Mouse (Mus musculus) embryonic facial prominence, embryonic 15.5 days (tissue): ENCODE data around the gene Cd300ld5. TPM values are rescaled to one million over a fixed set of nuclear protein-coding genes. Genes with fewer than 3 reads are reported as not detected.
A peak's percentile ranks its signal among the peaks of the same experiment; 100 is the strongest.

ENCODE experiments used
- ATAC-seq: fragments of 200-750 bp; cut with Nextera tagmentation; 2 replicates; pipeline ENCODE4 v1.8.0; 2017; ENCODE audit warnings: low read depth, moderate TSS enrichment; ENCODE audit not compliant: insufficient number of reproducible peaks, low FRiP score, low TSS enrichment
- H3K27ac ChIP-seq: fragments of 300-500 bp; sonication (generic); replicated peaks from 2 replicates; pipeline ENCODE4 v1.5.1; 2015; ENCODE audit warnings: mild to moderate bottlenecking, inconsistent platforms
- H3K27me3 ChIP-seq: fragments of 300-500 bp; sonication (generic); 2 replicates; pipeline ENCODE4 v1.6.1; 2015; ENCODE audit warnings: inconsistent platforms
- H3K36me3 ChIP-seq: fragments of 300-500 bp; sonication (generic); 2 replicates; pipeline ENCODE4 v1.6.1; 2015; ENCODE audit warnings: mild to moderate bottlenecking, inconsistent platforms
- H3K4me1 ChIP-seq: fragments of 300-500 bp; sonication (generic); 2 replicates; pipeline ENCODE4 v1.6.1; 2015; ENCODE audit warnings: inconsistent platforms
- H3K4me2 ChIP-seq: fragments of 300-500 bp; sonication (generic); replicated peaks from 2 replicates; pipeline ENCODE4 v1.6.1; 2015; ENCODE audit warnings: mild to moderate bottlenecking, inconsistent platforms
- H3K4me3 ChIP-seq: fragments of 300-500 bp; sonication (generic); replicated peaks from 2 replicates; pipeline ENCODE4 v1.5.1; 2015; ENCODE audit warnings: mild to moderate bottlenecking, inconsistent platforms
- H3K9ac ChIP-seq: fragments of 300-500 bp; sonication (generic); 2 replicates; pipeline ENCODE4 v1.6.1; 2015; ENCODE audit warnings: inconsistent platforms
- H3K9me3 ChIP-seq: fragments of 300-500 bp; sonication (generic); replicated peaks from 2 replicates; pipeline ENCODE4 v1.6.1; 2016; ENCODE audit warnings: inconsistent platforms
- WGBS: fragments of 180-500 bp; shearing (Covaris S2); methylation state at CpG from one replicate; pipeline ENCODE4 v1.1.7; 2015; 5-methylcytosine and 5-hydroxymethylcytosine counted together
- polyA plus RNA-seq: library from polyadenylated mRNA; unstranded; fragments of >200 nt; fragmentation: Nextera tagmentation; extraction: Ambion mirVana; gene quantifications from 2 replicates; pipeline ENCODE4 v1.2.1, GENCODE M21; 2015

The Cd300ld5 gene
- polyA plus RNA-seq, 1 experiment from 2014 or later, result not detected

DNA sequence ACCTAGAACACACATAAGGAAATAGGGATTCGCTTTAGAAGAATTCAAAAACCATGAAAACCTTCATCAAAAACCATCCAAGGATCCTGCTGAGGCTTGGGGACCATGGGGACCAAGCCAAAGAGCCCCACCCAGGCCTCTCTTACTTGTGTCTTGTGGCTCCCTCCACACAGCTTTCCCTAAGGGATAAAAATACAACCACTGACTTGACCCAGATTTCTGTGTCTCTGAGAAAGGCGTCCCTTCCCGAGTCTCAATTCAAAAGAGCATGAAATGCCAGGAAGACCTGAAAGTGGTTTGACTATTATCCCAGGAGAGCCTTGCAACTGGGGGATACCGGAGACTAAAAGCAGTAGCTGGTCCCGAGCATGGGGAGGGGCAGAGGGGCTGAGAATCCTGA is 35.4 kb upstream of the Cd300ld5 start:
- H3K9ac ChIP-seq, result no peak overlapping the region
- no peak overlapping the region for H3K4me3 ChIP-seq
- no peak for ATAC-seq
- no peak overlapping the region for H3K27ac ChIP-seq
- peaks cover 14% of the 10 kb centered on the region for H3K27me3 ChIP-seq
- WGBS, result 59% methylated on average over 5 of the region's 5 CpGs
- H3K4me2 ChIP-seq, result no peak overlapping the region
- no peaks in the 10 kb centered on the region for H3K9me3 ChIP-seq
- H3K4me1 ChIP-seq, result peaks cover 11% of the 10 kb centered on the region; the same call in 1 of the 2 replicates
- H3K36me3 ChIP-seq, result no peaks in the 10 kb centered on the region

DNA sequence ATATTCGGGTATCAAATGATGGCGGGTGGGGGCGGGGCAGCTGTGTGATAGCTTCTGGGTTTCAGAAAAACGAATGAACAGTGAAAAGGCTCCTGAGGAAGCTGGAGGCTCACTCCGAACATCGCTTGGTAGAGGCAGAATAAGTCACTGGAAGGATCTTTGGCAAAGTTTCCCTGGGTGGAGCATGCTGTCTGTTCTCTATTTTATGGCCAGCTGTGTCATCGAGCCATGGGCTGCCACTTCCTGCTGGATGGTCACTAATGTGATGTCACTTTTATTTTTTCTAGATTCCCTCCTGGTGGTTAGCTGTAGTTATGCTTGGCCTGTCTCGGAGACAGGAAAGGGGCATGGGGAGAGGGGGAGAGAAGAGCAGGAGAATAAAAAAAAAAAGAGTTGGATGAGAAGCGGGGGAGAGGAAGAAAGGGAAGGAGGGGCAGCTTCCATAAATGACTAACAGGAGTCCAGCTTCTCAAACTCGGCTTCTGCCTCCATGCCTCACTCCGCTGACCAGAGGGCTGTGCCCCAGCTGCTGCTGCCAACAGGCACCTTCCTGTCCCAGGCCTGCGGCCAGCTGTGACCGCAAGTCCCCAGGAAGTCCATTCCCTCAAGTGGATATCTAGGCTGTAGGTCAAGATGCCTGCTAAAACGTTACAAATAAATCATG is 34.2 kb upstream of the Cd300ld5 start:
- Histone ChIP-seq H3K4me3 (no peak overlapping the region), H3K9ac (no peak overlapping the region), H3K4me1 (peaks cover 11% of the 10 kb centered on the region; the same call in 1 of the 2 replicates), H3K27ac (peak overlapping the region; percentile 34; the same call in 1 of the 2 replicates), H3K27me3 (peaks cover 14% of the 10 kb centered on the region), H3K9me3 (no peaks in the 10 kb centered on the region), H3K4me2 (peak overlapping the region; percentile 24), H3K36me3 (no peaks in the 10 kb centered on the region)
- ATAC-seq, result no peak
- WGBS, result 20% methylated on average over 14 of the region's 14 CpGs

GRCm38 (mm10) chr11:115071015-115071551 is 33.5 kb upstream of the Cd300ld5 start:
- peak overlapping the region; percentile 24 for H3K4me2 ChIP-seq
- WGBS, result 11% methylated on average over 9 of the region's 9 CpGs
- no peaks in the 10 kb centered on the region for H3K9me3 ChIP-seq
- no peaks in the 10 kb centered on the region for H3K36me3 ChIP-seq
- peaks cover 14% of the 10 kb centered on the region for H3K27me3 ChIP-seq
- ATAC-seq, result no peak
- peaks cover 11% of the 10 kb centered on the region; the same call in 1 of the 2 replicates for H3K4me1 ChIP-seq
- H3K27ac ChIP-seq, result no peak overlapping the region
- no peak overlapping the region for H3K9ac ChIP-seq
- H3K4me3 ChIP-seq, result no peak overlapping the region

GRCm38 (mm10) chr11:115066768-115067167 is 29.2 kb upstream of the Cd300ld5 start:
- Histone ChIP-seq H3K9ac (no peak overlapping the region), H3K27ac (no peak overlapping the region), H3K4me1 (peaks cover 7% of the 10 kb centered on the region; the same call in 1 of the 2 replicates), H3K4me3 (no peak overlapping the region), H3K36me3 (no peaks in the 10 kb centered on the region), H3K27me3 (peaks cover 13% of the 10 kb centered on the region), H3K9me3 (no peaks in the 10 kb centered on the region), H3K4me2 (no peak overlapping the region)
- ATAC-seq, result no peak
- 62% methylated on average over 6 of the region's 6 CpGs for WGBS

DNA sequence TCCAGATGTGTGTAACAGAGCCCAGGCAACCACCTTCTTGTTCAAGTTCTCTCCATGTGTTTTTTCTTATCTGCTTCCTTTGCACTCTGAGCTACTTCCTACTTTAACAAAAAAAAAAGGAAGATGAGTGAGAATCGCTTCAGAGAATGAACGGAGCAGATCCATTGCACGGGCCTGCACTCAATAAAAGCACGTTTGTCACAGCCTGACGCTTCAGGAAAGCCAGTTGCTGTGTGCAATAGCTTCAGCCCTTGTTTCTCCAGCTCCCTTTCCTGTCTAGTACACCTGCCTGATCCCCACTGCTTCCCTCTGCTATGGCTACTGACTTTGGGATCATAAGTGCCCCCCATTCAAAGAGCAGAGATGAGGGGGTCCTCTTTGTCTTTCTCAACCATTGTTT is 24.5 kb upstream of the Cd300ld5 start, which contains the start of gene Cd300e:
Cd300e (minus strand) TSS at position 101 of the 400 bp plus-strand sequence.
- H3K4me1 ChIP-seq, result no peaks in the 10 kb centered on the region
- H3K4me2 ChIP-seq, result no peak within 1 kb of the TSS
- no peaks in the 10 kb centered on the region for H3K27me3 ChIP-seq
- no peak within 1 kb of the TSS for H3K9ac ChIP-seq
- H3K9me3 ChIP-seq, result no peaks in the 10 kb centered on the region
- no peak for ATAC-seq
- no peaks in the 10 kb centered on the region for H3K36me3 ChIP-seq
- H3K27ac ChIP-seq, result no peak within 1 kb of the TSS
- 29% methylated on average over 5 of the region's 5 CpGs for WGBS
- no peak within 1 kb of the TSS for H3K4me3 ChIP-seq

GRCm38 (mm10) chr11:115059797-115060196 is 22.2 kb upstream of the Cd300ld5 start:
- no peak overlapping the region for H3K4me3 ChIP-seq
- H3K9ac ChIP-seq, result no peak overlapping the region
- no peak overlapping the region for H3K27ac ChIP-seq
- H3K9me3 ChIP-seq, result no peaks in the 10 kb centered on the region
- H3K4me2 ChIP-seq, result no peak overlapping the region
- no peaks in the 10 kb centered on the region for H3K36me3 ChIP-seq
- WGBS, result 81% methylated on average over 2 of the region's 2 CpGs
- no peaks in the 10 kb centered on the region for H3K4me1 ChIP-seq
- H3K27me3 ChIP-seq, result no peaks in the 10 kb centered on the region
- ATAC-seq, result no peak

DNA sequence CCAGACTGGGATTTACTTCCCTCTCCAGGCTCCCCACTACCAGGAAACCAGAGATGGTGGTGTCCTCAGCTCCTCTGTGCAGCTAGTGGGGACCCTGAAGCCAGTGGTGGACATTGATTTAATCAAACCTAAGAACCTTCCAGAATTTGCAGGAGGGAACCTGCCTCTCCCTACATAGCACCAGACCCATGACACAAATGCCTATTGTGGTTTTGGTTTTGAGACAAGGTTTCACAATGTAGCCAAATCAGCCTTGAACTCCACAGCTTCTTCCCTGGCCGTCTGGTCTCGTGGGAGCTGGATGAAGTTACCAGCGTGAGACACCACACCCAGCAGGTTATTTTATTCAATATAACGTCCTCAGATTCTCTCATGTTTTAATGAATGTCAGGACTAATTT is 21.1 kb upstream of the Cd300ld5 start:
- H3K9me3 ChIP-seq, result no peaks in the 10 kb centered on the region
- no peak for ATAC-seq
- H3K27ac ChIP-seq, result no peak overlapping the region
- no peaks in the 10 kb centered on the region for H3K27me3 ChIP-seq
- H3K36me3 ChIP-seq, result no peaks in the 10 kb centered on the region
- no peaks in the 10 kb centered on the region for H3K4me1 ChIP-seq
- no peak overlapping the region for H3K4me3 ChIP-seq
- no peak overlapping the region for H3K4me2 ChIP-seq
- 62% methylated on average over 4 of the region's 4 CpGs for WGBS
- no peak overlapping the region for H3K9ac ChIP-seq

- Histone ChIP-seq H3K4me3 (no peak overlapping the region), H3K4me2 (no peak overlapping the region), H3K27ac (no peak overlapping the region), H3K36me3 (no peaks in the 10 kb centered on the region), H3K27me3 (no peaks in the 10 kb centered on the region), H3K4me1 (no peaks in the 10 kb centered on the region), H3K9me3 (no peaks in the 10 kb centered on the region), H3K9ac (no peak overlapping the region)
- no peak for ATAC-seq
Measured at GRCm38 (mm10) chr11:115054537-115054936, 17.0 kb upstream of the Cd300ld5 start.

- H3K36me3 ChIP-seq, result no peaks in the 10 kb centered on the region
- no peak overlapping the region for H3K9ac ChIP-seq
- no peak overlapping the region for H3K4me2 ChIP-seq
- H3K27ac ChIP-seq, result no peak overlapping the region
- no peak overlapping the region for H3K4me3 ChIP-seq
- ATAC-seq, result no peak
- H3K9me3 ChIP-seq, result no peaks in the 10 kb centered on the region
- no peaks in the 10 kb centered on the region for H3K4me1 ChIP-seq
- WGBS, result 81% methylated on average over 1 of the region's 1 CpGs
- no peaks in the 10 kb centered on the region for H3K27me3 ChIP-seq
Measured at GRCm38 (mm10) chr11:115052991-115053390, 15.4 kb upstream of the Cd300ld5 start.

- Histone ChIP-seq H3K4me3 (no peak overlapping the region), H3K9ac (no peak overlapping the region), H3K27me3 (no peaks in the 10 kb centered on the region), H3K36me3 (no peaks in the 10 kb centered on the region), H3K27ac (no peak overlapping the region), H3K4me1 (no peaks in the 10 kb centered on the region), H3K4me2 (no peak overlapping the region), H3K9me3 (no peaks in the 10 kb centered on the region)
- WGBS, result 1% methylated on average over 9 of the region's 9 CpGs
- no peak for ATAC-seq
Measured at GRCm38 (mm10) chr11:115052206-115052605, 14.6 kb upstream of the Cd300ld5 start.

GRCm38 (mm10) chr11:115049282-115049895 is 11.8 kb upstream of the Cd300ld5 start:
- ATAC-seq, result no peak

More at GRCm38 (mm10) chr11:115049282-115049895, 11.8 kb upstream of the Cd300ld5 start:
- Histone ChIP-seq H3K4me3 (no peak overlapping the region), H3K4me2 (no peak overlapping the region), H3K27me3 (no peaks in the 10 kb centered on the region), H3K27ac (no peak overlapping the region), H3K36me3 (no peaks in the 10 kb centered on the region), H3K9me3 (no peaks in the 10 kb centered on the region), H3K9ac (no peak overlapping the region), H3K4me1 (no peaks in the 10 kb centered on the region)
- WGBS, result 50% methylated on average over 3 of the region's 3 CpGs
